Mouse (Mus musculus) testis, adult 2 months (tissue): ENCODE measurements around the gene Cep95.

Experiments used
- CTCF ChIP-seq: fragments of 200-500 bp; IDR thresholded peaks from 2 replicates; pipeline ENCODE4 v1.5.1; 2012; ENCODE audit warnings: low read depth, mild to moderate bottlenecking, inconsistent platforms, low read length, moderate library complexity; ENCODE audit not compliant: control insufficient read depth, insufficient read depth, insufficient replicate concordance
- POLR2A ChIP-seq: fragments of 200-500 bp; IDR thresholded peaks from 2 replicates; pipeline ENCODE4 v1.6.1; 2012; ENCODE audit warnings: low read depth, mild to moderate bottlenecking, inconsistent platforms, low read length, moderate library complexity; ENCODE audit not compliant: control insufficient read depth

- TF ChIP-seq CTCF: no peak
- no peak for TF ChIP-seq POLR2A
These were observed 31.2 kb downstream of the Cep95 start for GRCm38 (mm10) chr11:106820252-106820651.
